Mouse (Mus musculus) left cerebral cortex, adult 11 months (tissue): ENCODE measurements around the gene Camk2n1.
"Not testable (repeated sequence)": the region's sequence is repeated elsewhere in the genome, so short reads cannot be mapped to it uniquely, and the experiment has no call there.

Experiments
- DNase-seq: peaks from one replicate; pipeline ENCODE4 v3.0.0; 2022; ENCODE audit warnings: low spot score

Camk2n1 gene

DNA sequence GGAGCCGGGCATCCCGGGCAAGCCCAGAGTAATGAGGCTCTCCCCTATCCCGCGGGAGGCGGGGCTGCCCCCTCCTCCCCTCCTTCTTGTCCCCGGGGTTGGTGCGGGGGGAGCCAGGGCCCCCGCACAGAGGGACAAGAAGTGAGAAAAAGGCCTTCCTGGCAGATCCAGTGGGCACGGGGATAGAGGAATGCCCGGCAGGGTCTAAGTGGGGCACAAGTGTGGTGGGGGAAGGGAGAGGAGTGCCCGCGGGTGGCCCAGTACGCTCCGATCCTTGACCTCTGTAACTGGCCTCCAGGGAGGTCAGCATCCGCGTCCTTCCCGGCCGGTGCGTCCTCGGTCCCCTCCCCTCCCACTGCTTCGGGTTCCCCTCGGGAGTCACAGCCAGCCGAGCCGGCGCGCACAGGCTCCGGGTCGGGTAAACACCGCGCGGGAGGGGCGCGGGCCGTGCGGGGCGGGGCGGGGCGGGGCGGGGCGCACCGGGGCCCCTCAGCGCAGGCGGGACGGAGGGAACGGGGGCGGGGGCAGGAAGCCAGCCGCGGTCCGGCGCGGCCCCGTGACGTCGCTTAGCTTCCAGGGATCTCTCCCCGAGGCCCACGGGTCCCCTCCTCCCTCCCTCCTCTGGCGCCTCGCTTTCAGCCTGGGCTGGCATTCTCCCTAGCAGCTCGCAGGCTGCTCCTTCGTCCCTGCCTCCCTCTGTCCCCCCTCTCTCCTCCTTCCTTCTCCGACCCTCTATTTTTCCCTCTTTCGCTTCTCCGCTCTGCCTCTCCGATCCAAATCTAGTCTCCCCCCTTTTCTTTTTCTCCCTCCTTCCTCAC lies at the start of gene Camk2n1:
TSS of gene Camk2n1 (plus strand) at position 562 of the 818 bp plus-strand sequence.
- DNase-seq = peak; percentile 75

DNA sequence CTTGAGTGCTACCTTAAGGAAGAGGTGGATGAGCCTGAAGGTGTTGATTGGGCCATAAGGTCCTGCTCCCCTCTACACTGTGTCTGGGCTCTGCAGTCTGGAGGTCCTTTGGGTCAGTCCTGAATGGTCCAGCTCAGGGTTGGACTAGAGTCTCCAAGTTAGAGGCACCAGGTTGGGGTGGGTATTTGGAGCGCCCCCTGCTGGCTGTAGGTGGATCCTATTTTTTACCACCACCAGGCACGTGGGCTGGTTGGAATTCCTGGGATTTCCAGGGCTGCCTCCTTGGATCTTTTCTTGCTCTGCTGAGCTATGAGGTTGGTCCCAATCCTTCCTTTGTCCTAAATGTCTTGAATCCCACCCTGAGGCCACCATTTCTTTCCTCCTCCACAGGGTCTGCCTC lies 49.3 kb upstream of the Camk2n1 start:
- DNase-seq = no peak

DNA sequence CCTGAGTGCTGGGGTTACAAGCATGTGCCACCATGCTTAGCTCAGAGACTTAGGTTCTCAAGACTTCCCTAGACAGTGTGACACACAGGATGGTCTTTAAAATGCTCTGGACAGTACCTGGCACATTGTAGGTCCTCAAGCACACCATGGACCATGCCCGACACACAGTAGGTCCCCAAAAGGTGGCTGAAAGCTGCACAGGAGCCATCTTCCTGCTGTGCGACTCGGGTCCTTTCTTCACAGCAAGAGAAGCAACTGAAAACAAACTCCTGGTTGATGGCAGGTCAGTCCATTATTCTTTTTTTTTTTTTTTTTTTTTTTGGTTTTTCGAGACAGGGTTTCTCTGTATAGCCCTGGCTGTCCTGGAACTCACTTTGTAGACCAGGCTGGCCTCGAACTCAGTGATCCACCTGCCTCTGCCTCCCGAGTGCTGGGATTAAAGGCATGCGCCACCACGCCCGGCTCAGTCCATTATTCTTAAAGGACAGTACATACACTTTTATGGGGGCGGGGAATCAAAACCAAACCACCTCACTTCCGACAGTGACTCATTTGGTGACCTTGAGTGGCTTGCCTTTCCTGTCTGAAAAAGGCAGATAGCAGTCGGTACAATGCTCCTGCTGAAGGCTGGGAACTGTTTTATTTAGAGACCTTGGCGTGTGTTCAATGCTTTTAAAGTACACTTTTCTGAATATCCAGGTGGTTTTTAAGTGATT lies 46.5 kb upstream of the Camk2n1 start:
- DNase-seq = no peak

DNA sequence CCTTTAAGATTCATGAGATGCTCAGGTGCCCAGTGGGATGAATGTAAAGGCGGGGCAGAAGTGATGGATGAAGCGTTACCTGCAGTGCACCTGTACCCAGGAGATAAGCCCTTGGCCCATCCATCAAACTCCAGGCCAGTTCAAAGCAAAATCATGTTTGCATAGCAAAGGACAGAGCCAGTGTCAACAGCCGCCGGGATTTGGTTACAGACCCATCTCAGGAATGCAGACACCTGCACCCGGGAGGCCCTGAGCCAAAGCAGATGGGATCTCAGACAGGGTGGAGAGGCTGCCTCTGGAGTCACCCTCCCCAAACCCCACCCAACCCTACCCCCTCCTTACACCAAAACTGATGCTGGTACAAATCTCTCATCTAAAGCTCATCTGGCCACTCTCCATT lies 43.1 kb upstream of the Camk2n1 start:
- DNase-seq = no peak

- DNase-seq = no peak
Observed at GRCm38 (mm10) chr4:138411504-138412121, 42.5 kb upstream of the Camk2n1 start.

DNA sequence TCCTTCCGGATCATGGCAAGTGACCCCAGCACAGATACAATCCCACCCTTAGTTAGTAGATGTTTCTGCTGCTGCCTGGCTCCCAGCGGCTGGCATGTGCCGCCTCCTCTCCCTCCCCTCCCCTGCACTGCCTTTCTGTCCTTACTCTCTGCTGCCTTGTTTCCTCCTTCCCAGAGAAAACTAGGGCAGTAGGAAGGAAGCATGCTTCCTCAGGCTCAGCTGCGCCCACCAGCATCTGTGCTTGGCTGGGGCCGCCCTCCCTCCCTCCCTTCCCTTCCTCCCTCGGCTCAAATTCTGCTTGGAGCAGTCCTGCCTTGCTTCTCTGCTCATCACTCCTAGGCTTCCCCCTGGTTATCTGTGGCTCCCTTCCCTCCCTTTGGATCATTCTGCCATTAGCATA lies 39.4 kb upstream of the Camk2n1 start:
- no peak for DNase-seq

GRCm38 (mm10) chr4:138415991-138416390 lies 38.1 kb upstream of the Camk2n1 start:
- DNase-seq = no peak

GRCm38 (mm10) chr4:138416414-138416813 lies 37.7 kb upstream of the Camk2n1 start:
- DNase-seq = no peak

GRCm38 (mm10) chr4:138417882-138418281 lies 36.2 kb upstream of the Camk2n1 start:
- DNase-seq = no peak

GRCm38 (mm10) chr4:138418340-138418957 lies 35.7 kb upstream of the Camk2n1 start:
- no peak for DNase-seq

GRCm38 (mm10) chr4:138425028-138425427 lies 29.1 kb upstream of the Camk2n1 start:
- DNase-seq = no peak

GRCm38 (mm10) chr4:138425604-138426003 lies 28.5 kb upstream of the Camk2n1 start:
- not testable (repeated sequence) for DNase-seq

DNA sequence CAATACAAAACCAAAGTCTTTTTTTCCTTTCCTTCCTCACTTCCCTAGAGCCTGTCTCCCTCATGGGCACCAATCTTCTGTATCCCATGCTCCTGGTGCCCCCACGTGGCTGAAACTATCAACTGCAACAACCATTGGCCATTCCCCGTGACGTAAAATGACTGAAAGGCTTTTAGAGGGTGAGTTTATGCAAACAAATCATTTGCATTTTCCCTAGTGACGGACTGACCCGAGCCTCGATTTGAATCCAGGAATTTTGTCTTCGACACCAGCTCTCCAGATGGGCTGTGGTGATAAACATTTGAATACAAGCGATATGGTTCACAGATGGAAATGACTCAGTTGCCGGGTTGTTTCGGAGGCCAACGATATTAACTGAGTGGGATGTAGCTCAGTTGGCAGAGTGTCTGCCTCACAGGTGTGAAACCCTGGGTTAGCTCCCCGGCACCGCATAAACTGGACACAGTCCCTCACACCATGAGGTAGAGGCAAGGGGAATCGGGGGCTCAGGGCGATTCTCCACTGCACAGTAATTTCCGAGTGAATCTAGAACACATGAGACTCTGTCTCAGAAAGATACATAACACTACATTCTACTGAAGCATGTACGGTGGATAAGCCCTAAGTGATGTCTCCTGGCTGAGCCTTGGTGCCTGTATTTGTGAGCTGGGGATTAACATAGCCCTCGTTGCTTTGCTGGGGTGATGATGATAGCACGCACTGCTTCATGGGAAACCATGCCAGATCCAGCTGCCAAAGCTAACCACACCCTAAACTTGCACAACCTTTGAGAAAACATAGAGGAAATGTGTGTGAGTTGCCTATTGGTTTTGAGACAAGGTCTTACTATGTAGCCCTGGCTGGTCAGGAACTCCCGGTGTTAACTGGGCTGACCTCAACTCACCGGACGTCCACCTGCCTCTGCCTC lies 27.1 kb upstream of the Camk2n1 start:
- DNase-seq = peak; percentile 86

DNA sequence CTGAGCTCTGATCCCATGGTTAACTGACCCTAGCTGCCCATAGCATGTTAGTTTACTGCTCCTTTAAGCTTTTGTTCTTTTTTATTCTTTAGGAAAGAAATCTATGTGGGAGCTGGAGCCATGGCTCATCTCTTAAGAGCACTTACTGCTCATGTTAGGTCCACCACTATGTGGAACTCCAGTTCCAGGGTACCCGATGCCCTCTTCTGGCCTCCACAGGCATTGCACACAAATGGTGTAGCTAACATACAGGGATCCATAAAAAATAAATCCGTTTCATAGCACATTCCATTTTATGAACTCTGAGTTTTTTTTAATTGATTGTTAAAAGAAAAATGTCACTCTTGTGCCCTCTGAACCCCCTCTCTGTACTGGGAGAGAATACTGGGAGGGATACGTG lies 24.3 kb upstream of the Camk2n1 start:
- no peak for DNase-seq

DNA sequence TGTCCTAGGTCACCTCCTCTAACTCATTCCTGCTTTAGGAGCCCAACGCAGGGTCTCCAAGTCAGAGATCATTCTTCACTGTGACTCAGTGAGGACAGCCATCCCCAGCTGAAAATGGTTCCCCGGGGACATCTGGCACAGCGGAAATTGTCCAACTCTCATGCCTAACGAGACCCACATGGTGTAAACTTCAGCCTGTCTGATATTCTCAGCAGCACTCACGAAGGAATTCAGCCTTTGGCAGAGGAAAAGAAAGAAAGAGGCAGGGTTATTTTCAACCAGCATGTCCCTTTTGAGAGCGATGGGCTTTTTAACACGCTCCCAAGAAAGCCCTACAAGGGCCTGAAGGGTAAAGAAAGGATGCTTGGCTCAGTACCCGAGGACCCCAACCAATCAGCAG lies 22.8 kb upstream of the Camk2n1 start:
- no peak for DNase-seq

GRCm38 (mm10) chr4:138434347-138435316 lies 19.5 kb upstream of the Camk2n1 start, which contains the start of gene Mul1:
Mul1 (plus strand) TSS chr4:138434671.
- peak; percentile 93 for DNase-seq

- DNase-seq = no peak
Observed at GRCm38 (mm10) chr4:138440062-138440461, 14.1 kb upstream of the Camk2n1 start.

- no peak for DNase-seq
Observed at GRCm38 (mm10) chr4:138444941-138445340, 9.2 kb upstream of the Camk2n1 start.

DNA sequence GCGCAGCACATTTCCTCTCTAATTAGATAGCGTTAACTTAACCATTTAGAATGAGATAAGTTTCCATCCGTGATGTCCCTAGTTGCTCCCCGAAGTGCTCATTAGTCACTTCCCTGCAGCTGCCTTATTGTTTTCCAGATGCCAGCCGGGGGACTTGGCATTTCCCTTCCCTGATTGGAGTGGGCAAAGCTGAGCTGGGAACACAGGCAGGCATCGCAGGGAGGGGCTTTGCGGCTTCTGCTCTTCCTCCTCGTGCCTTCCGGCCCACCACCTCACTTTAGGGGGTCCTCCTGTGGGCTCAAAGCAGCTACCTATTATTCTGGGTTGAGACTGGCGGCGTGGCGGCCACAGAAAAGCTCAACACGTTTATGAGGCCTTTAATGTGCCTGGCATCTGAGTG lies 7.1 kb upstream of the Camk2n1 start:
- DNase-seq = no peak

- DNase-seq = peak; percentile 87
Observed at GRCm38 (mm10) chr4:138447387-138447786, 6.7 kb upstream of the Camk2n1 start.
